Mouse (Mus musculus) WW6 (cell line): ENCODE data around the gene Vmn1r76.

Experiments
- DNase-seq: peaks from one replicate; pipeline ENCODE4 v3.0.0-alpha.2; 2013; ENCODE audit warnings: low read depth, low spot score

Gene Vmn1r76

DNA sequence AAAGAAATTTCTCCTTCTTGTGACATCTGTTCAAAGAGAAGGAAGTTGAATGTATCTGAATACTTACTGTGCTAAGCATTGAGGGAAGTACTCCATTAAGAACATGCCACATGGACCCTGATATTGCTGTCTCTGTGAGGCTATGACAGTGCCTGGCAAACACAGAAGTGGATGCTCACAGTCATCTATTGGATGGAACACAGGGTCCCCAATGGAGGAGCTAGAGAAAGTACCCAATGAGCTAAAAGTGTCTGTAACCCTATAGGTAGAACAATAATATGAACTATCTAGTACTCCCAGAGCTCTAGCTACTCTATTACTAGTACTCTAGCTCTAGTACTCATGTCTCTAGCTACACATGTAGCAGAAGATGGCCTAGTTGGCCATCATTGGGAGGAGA, at the start of gene Vmn1r76:
Vmn1r76 (minus strand) TSS at position 101 of the 400 bp plus-strand sequence.
- DNase-seq, result no peak

- no peak for DNase-seq
Measured at GRCm38 (mm10) chr7:11972611-11973010, 34.6 kb upstream of the Vmn1r76 start.

- DNase-seq, result no peak
Measured at GRCm38 (mm10) chr7:11947991-11948390, 10.0 kb upstream of the Vmn1r76 start.

DNA sequence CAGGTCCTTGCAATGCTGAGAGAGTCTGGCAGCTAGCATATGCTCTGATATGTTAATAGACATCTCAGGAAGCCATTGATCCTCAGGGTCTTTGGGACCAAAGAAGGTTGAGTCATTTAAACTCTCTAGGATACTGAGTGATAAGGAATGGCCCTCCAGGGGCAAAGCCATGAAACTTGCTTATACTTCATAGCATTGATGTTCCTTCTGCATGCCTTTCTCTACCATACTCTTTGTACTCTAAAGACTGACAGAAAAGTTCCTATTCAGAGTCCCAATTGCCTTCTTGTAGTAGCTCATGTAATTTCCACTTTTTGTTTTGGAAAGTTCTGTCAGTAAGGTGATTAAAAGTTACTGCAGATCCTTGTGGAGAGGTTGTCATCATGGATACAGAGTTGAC, 63.7 kb downstream of the Vmn1r76 start, which contains the start of gene Vmn1r75:
Vmn1r75 (plus strand) TSS at position 301 of the 400 bp plus-strand sequence.
- DNase-seq, result no peak
